Mouse (Mus musculus) hindbrain, postnatal 0 days (tissue): ENCODE data around the gene Tekt4. TPM values are rescaled to one million over a fixed set of nuclear protein-coding genes. Genes with fewer than 3 reads are reported as not detected.

ENCODE experiments used
- ATAC-seq: fragments of 200-750 bp; cut with Nextera tagmentation; 2 replicates; pipeline ENCODE4 v1.8.0; 2017; ENCODE audit warnings: mild to moderate bottlenecking, moderate TSS enrichment, moderate library complexity
- DNase-seq: peaks from one replicate; pipeline ENCODE4 v3.0.0-alpha.2; 2015; ENCODE audit warnings: low spot score
- H3K27ac ChIP-seq: fragments of 300-500 bp; sonication (generic); 2 replicates; pipeline ENCODE4 v1.5.1; 2014; ENCODE audit warnings: mild to moderate bottlenecking
- H3K27me3 ChIP-seq: fragments of 300-500 bp; sonication (generic); 2 replicates; pipeline ENCODE4 v1.6.1; 2014; ENCODE audit warnings: low read length, mixed read lengths; ENCODE audit not compliant: insufficient read depth
- H3K36me3 ChIP-seq: fragments of 300-500 bp; sonication (generic); 2 replicates; pipeline ENCODE4 v1.6.1; 2014; ENCODE audit warnings: low read length, mixed read lengths; ENCODE audit not compliant: insufficient read depth
- H3K4me1 ChIP-seq: fragments of 300-500 bp; sonication (generic); 2 replicates; pipeline ENCODE4 v1.6.1; 2014; ENCODE audit warnings: antibody characterized with exemption, low read length, mixed read lengths; ENCODE audit not compliant: insufficient read depth
- H3K4me2 ChIP-seq: fragments of 300-500 bp; sonication (generic); 2 replicates; pipeline ENCODE4 v1.6.1; 2014; ENCODE audit warnings: low read depth, mild to moderate bottlenecking, low read length, moderate library complexity, mixed read lengths
- H3K4me3 ChIP-seq: fragments of 300-500 bp; sonication (generic); 2 replicates; pipeline ENCODE4 v1.5.1; 2014; ENCODE audit warnings: low read length
- H3K9ac ChIP-seq: fragments of 300-500 bp; sonication (generic); replicated peaks from 2 replicates; pipeline ENCODE4 v1.6.1; 2014; ENCODE audit warnings: mild to moderate bottlenecking, low read length, moderate library complexity, mixed read lengths
- H3K9me3 ChIP-seq: fragments of 300-500 bp; sonication (generic); 2 replicates; pipeline ENCODE4 v1.6.1; 2016; ENCODE audit warnings: low read length, mixed read lengths
- CTCF ChIP-seq: IDR thresholded peaks from 2 replicates; pipeline ENCODE4 v1.5.1; 2016; ENCODE audit warnings: antibody characterized with exemption, control low read depth, low read depth
- WGBS: fragments of 180-500 bp; shearing (Covaris S2); extraction: QIAGEN DNeasy Blood & Tissue Kit; methylation state at CpG from one replicate; pipeline ENCODE4 v1.1.7; 2014; 5-methylcytosine and 5-hydroxymethylcytosine counted together
- polyA plus RNA-seq: library from polyadenylated mRNA; unstranded; fragments of >200 nt; fragmentation: Nextera tagmentation; extraction: Ambion mirVana; gene quantifications from 2 replicates; pipeline ENCODE4 v1.2.1, GENCODE M21; 2015
- total RNA-seq: library from RNA; depleted of rRNA; stranded (reverse); fragments of >200 nt; gene quantifications from 2 replicates; pipeline ENCODE4 v1.2.3, GENCODE M21; 2014

The Tekt4 gene
- total and polyA plus RNA-seq, 2 experiments from 2014 or later, result 2.3 to 7.4 TPM

- no peak overlapping the region for H3K4me2 ChIP-seq
- DNase-seq (no peak), ATAC-seq (no peak)
- H3K27ac ChIP-seq, result no peak overlapping the region
- H3K27me3 ChIP-seq, result no peaks in the 10 kb centered on the region
- TF ChIP-seq CTCF, result no peak
- H3K9me3 ChIP-seq, result no peaks in the 10 kb centered on the region
- H3K4me1 ChIP-seq, result peaks cover 31% of the 10 kb centered on the region
- H3K4me3 ChIP-seq, result no peak overlapping the region
- WGBS, result 46% methylated on average over 6 of the region's 6 CpGs
- H3K36me3 ChIP-seq, result no peaks in the 10 kb centered on the region
- H3K9ac ChIP-seq, result no peak overlapping the region
Measured at GRCm38 (mm10) chr17:25417990-25418389, 36.4 kb upstream of the Tekt4 start.

- no peak for TF ChIP-seq CTCF
- H3K4me2 ChIP-seq, result no peak overlapping the region
- H3K9ac ChIP-seq, result no peak overlapping the region
- no peaks in the 10 kb centered on the region for H3K36me3 ChIP-seq
- DNase-seq (peak; percentile 63), ATAC-seq (0 out of 2 replicates have a peak, but pooled peaks have one; percentile 19)
- peak overlapping the region; percentile 41; the same call in 1 of the 2 replicates for H3K27ac ChIP-seq
- no peaks in the 10 kb centered on the region for H3K9me3 ChIP-seq
- WGBS, result 20% methylated on average over 9 of the region's 9 CpGs
- no peaks in the 10 kb centered on the region for H3K27me3 ChIP-seq
- H3K4me1 ChIP-seq, result peaks cover 31% of the 10 kb centered on the region
- no peak overlapping the region for H3K4me3 ChIP-seq
Measured at GRCm38 (mm10) chr17:25418926-25419325, 35.5 kb upstream of the Tekt4 start.

- Histone ChIP-seq H3K9me3 (no peaks in the 10 kb centered on the region), H3K27me3 (no peaks in the 10 kb centered on the region), H3K4me3 (no peak overlapping the region), H3K36me3 (no peaks in the 10 kb centered on the region), H3K4me2 (no peak overlapping the region), H3K4me1 (peaks cover 21% of the 10 kb centered on the region), H3K27ac (no peak overlapping the region), H3K9ac (no peak overlapping the region)
- DNase-seq (no peak), ATAC-seq (no peak)
- 76% methylated on average over 3 of the region's 3 CpGs for WGBS
- TF ChIP-seq CTCF, result no peak
Measured at GRCm38 (mm10) chr17:25420998-25421397, 33.4 kb upstream of the Tekt4 start.

GRCm38 (mm10) chr17:25424526-25425080 is 29.8 kb upstream of the Tekt4 start:
- H3K27ac ChIP-seq, result no peak overlapping the region
- H3K36me3 ChIP-seq, result no peaks in the 10 kb centered on the region
- no peak for TF ChIP-seq CTCF
- no peak for ATAC-seq
- peaks cover 19% of the 10 kb centered on the region for H3K4me1 ChIP-seq
- no peaks in the 10 kb centered on the region for H3K27me3 ChIP-seq
- WGBS, result 28% methylated on average over 8 of the region's 8 CpGs
- no peak for DNase-seq
- no peak overlapping the region for H3K4me3 ChIP-seq
- no peaks in the 10 kb centered on the region for H3K9me3 ChIP-seq
- no peak overlapping the region for H3K9ac ChIP-seq
- no peak overlapping the region for H3K4me2 ChIP-seq

- H3K36me3 ChIP-seq, result no peaks in the 10 kb centered on the region
- no peaks in the 10 kb centered on the region for H3K9me3 ChIP-seq
- H3K4me2 ChIP-seq, result no peak overlapping the region
- WGBS, result 53% methylated on average over 2 of the region's 2 CpGs
- DNase-seq, result no peak
- H3K4me3 ChIP-seq, result no peak overlapping the region
- peaks cover 21% of the 10 kb centered on the region for H3K4me1 ChIP-seq
- TF ChIP-seq CTCF, result no peak
- no peak overlapping the region for H3K27ac ChIP-seq
- ATAC-seq, result no peak
- no peak overlapping the region for H3K9ac ChIP-seq
- no peaks in the 10 kb centered on the region for H3K27me3 ChIP-seq
Measured at GRCm38 (mm10) chr17:25425996-25426395, 28.4 kb upstream of the Tekt4 start.

GRCm38 (mm10) chr17:25427441-25427840 is 27.0 kb upstream of the Tekt4 start:
- TF ChIP-seq CTCF, result no peak
- Histone ChIP-seq H3K4me3 (no peak overlapping the region), H3K9ac (no peak overlapping the region), H3K9me3 (no peaks in the 10 kb centered on the region), H3K4me1 (peaks cover 28% of the 10 kb centered on the region), H3K27ac (no peak overlapping the region), H3K27me3 (no peaks in the 10 kb centered on the region), H3K4me2 (no peak overlapping the region), H3K36me3 (no peaks in the 10 kb centered on the region)
- DNase-seq, result peak; percentile 70
- 24% methylated on average over 10 of the region's 10 CpGs for WGBS
- ATAC-seq, result peak; percentile 58

- Histone ChIP-seq H3K36me3 (no peaks in the 10 kb centered on the region), H3K4me3 (no peak overlapping the region), H3K27me3 (no peaks in the 10 kb centered on the region), H3K27ac (no peak overlapping the region), H3K4me1 (peaks cover 33% of the 10 kb centered on the region), H3K9ac (no peak overlapping the region), H3K4me2 (no peak overlapping the region), H3K9me3 (no peaks in the 10 kb centered on the region)
- ATAC-seq (no peak), DNase-seq (no peak)
- WGBS, result 55% methylated on average over 5 of the region's 5 CpGs
- no peak for TF ChIP-seq CTCF
Measured at GRCm38 (mm10) chr17:25429240-25429639, 25.2 kb upstream of the Tekt4 start.
